Mouse (Mus musculus) ovary, postnatal 10 days (tissue): ENCODE results near the gene Rbks.
A peak's percentile ranks its signal among the peaks of the same experiment; 100 is the strongest.

Experiments used
- DNase-seq: peaks from one replicate; pipeline ENCODE4 v3.0.0; 2022; ENCODE audit warnings: low spot score

Gene Rbks

GRCm38 (mm10) chr5:31696971-31697643, at the start of gene Rbks:
Rbks (minus strand) TSS chr5:31697627.
- DNase-seq = no peak

- no peak for DNase-seq
Measured at GRCm38 (mm10) chr5:31742521-31743031, 45.1 kb upstream of the Rbks start.

- no peak for DNase-seq
Measured at GRCm38 (mm10) chr5:31741931-31742330, 44.5 kb upstream of the Rbks start.

- DNase-seq = no peak
Measured at GRCm38 (mm10) chr5:31732644-31733338, 35.4 kb upstream of the Rbks start.

GRCm38 (mm10) chr5:31727456-31727855, 30.0 kb upstream of the Rbks start:
- no peak for DNase-seq

- no peak for DNase-seq
Measured at GRCm38 (mm10) chr5:31725885-31726284, 28.5 kb upstream of the Rbks start.

GRCm38 (mm10) chr5:31724519-31724918, 27.1 kb upstream of the Rbks start:
- DNase-seq = no peak

- DNase-seq = no peak
Measured at GRCm38 (mm10) chr5:31715486-31716150, 18.2 kb upstream of the Rbks start.

GRCm38 (mm10) chr5:31713841-31714264, 16.4 kb upstream of the Rbks start:
- no peak for DNase-seq

- DNase-seq = no peak
Measured at GRCm38 (mm10) chr5:31713280-31713711, 15.9 kb upstream of the Rbks start.

- DNase-seq = no peak
Measured at GRCm38 (mm10) chr5:31709389-31709788, 12.0 kb upstream of the Rbks start.

- no peak for DNase-seq
Measured at GRCm38 (mm10) chr5:31706826-31707225, 9.4 kb upstream of the Rbks start.

GRCm38 (mm10) chr5:31704971-31705370, 7.5 kb upstream of the Rbks start:
- DNase-seq = no peak

GRCm38 (mm10) chr5:31699397-31699796, 2.0 kb upstream of the Rbks start:
- no peak for DNase-seq

- no peak for DNase-seq
Measured at GRCm38 (mm10) chr5:31698931-31699330, 1.5 kb upstream of the Rbks start.

- peak; percentile 41 for DNase-seq
Measured at GRCm38 (mm10) chr5:31698297-31698726, 885 bp upstream of the Rbks start.

- DNase-seq = peak; percentile 85
Measured at GRCm38 (mm10) chr5:31697644-31698296, 343 bp upstream of the Rbks start, which contains the start of gene Babam2. Babam2 (plus strand) TSS chr5:31697684.

- DNase-seq = no peak
Measured at GRCm38 (mm10) chr5:31693191-31693590, 4.2 kb downstream of the Rbks start.

- DNase-seq = no peak
Measured at GRCm38 (mm10) chr5:31687972-31688371, 9.5 kb downstream of the Rbks start.

- no peak for DNase-seq
Measured at GRCm38 (mm10) chr5:31686040-31686439, 11.4 kb downstream of the Rbks start.

GRCm38 (mm10) chr5:31682305-31682704, 15.1 kb downstream of the Rbks start:
- no peak for DNase-seq

- DNase-seq = no peak
Measured at GRCm38 (mm10) chr5:31680183-31680582, 17.2 kb downstream of the Rbks start.
